Mouse (Mus musculus) heart, embryonic 10.5 days (tissue): ENCODE data around the gene Sucnr1. TPM values are rescaled to one million over a fixed set of nuclear protein-coding genes. Genes with fewer than 3 reads are reported as not detected.
"Not testable (repeated sequence)": the region's sequence is repeated elsewhere in the genome, so short reads cannot be mapped to it uniquely, and the experiment has no call there.

Experiments
- DNase-seq: peaks from one replicate; pipeline ENCODE4 v3.0.0-alpha.2; 2017; ENCODE audit warnings: low spot score
- H3K27ac ChIP-seq: fragments of 300-500 bp; sonication (generic); 2 replicates; pipeline ENCODE4 v1.5.1; 2016; ENCODE audit warnings: mild to moderate bottlenecking
- H3K27me3 ChIP-seq: fragments of 300-500 bp; sonication (generic); 2 replicates; pipeline ENCODE4 v1.6.1; 2016; ENCODE audit warnings: mild to moderate bottlenecking; ENCODE audit not compliant: poor library complexity, insufficient read depth, severe bottlenecking
- H3K36me3 ChIP-seq: fragments of 300-500 bp; sonication (generic); 2 replicates; pipeline ENCODE4 v1.6.1; 2016; ENCODE audit warnings: mild to moderate bottlenecking, moderate library complexity
- H3K4me1 ChIP-seq: fragments of 300-500 bp; sonication (generic); 2 replicates; pipeline ENCODE4 v1.6.1; 2016; ENCODE audit warnings: mild to moderate bottlenecking
- H3K4me3 ChIP-seq: fragments of 300-500 bp; sonication (generic); 2 replicates; pipeline ENCODE4 v1.5.1; 2016; ENCODE audit warnings: mild to moderate bottlenecking, moderate library complexity
- H3K9me3 ChIP-seq: fragments of 300-500 bp; sonication (generic); 2 replicates; pipeline ENCODE4 v1.6.1; 2016; ENCODE audit warnings: mild to moderate bottlenecking, moderate library complexity
- WGBS: fragments of 180-500 bp; shearing (Covaris S2); methylation state at CpG from one replicate; pipeline ENCODE4 v1.1.7; 2016; 5-methylcytosine and 5-hydroxymethylcytosine counted together
- polyA plus RNA-seq: library from polyadenylated mRNA; unstranded; fragments of >200 nt; fragmentation: Nextera tagmentation; extraction: Ambion mirVana; gene quantifications from 2 replicates; pipeline ENCODE4 v1.2.1, GENCODE M21; 2016

The Sucnr1 gene
- polyA plus RNA-seq, 1 experiment from 2014 or later, result not detected

DNA sequence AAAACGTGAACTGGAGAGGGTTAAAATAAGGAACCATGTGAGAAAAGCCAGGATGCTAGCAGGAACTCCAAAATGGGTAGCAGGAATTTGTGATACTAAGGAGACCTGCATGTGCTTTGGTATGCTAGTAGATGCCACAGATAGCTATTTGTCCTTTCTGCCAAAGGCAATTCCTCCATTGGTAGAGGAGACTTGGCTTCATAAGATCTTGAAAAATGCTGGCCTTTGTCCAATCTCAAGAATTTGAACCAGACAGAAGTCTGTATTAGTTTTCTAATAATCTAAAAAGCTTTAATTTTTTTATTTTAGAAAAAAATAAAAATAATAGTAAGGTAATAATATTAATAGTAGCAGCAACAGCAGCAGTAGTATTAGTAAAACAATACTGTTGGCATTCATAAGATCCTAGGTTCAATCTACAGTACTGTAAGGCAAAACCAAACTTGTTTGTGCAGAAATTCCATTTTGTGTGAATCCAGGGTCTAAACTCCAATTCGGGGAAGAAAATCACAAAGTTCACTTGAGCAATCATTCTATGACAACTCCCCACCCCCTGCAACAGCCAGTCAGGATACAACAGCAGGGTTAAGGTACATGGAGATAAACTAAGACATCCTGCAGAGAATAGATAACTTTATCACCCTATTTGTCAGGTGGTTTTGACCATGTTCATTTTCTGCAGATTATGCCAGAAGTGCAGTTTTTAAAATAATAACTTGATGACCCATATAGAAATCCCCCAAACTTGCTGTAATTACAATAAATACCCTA, 12.9 kb downstream of the Sucnr1 start:
- H3K27ac ChIP-seq, result no peak overlapping the region
- H3K4me3 ChIP-seq, result no peak overlapping the region
- WGBS, result 41% methylated on average over 2 of the region's 2 CpGs
- DNase-seq, result no peak
- no peaks in the 10 kb centered on the region for H3K9me3 ChIP-seq
- H3K36me3 ChIP-seq, result no peaks in the 10 kb centered on the region
- H3K27me3 ChIP-seq, result no peaks in the 10 kb centered on the region
- no peaks in the 10 kb centered on the region for H3K4me1 ChIP-seq

DNA sequence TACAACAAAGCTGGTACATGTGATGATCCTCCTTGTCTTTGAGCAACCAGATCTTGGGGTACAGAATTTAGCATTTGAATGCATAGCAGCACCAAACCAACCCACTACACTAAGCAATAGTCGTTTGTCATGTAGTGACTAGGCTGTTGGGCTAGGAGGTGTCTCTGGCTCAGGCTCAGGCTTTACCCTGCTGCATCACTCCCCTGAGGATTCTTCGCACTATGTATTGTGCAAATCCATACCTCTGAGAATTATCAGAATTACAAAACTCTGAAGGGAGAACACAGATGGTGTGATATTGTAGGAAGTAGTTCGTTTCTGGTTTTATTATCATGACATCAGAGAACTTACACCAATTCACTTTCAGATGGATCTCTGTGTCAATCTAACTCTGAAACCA, 15.3 kb downstream of the Sucnr1 start:
- H3K27ac ChIP-seq, result no peak overlapping the region
- H3K36me3 ChIP-seq, result no peaks in the 10 kb centered on the region
- WGBS, result 82% methylated on average over 3 of the region's 3 CpGs
- no peaks in the 10 kb centered on the region for H3K27me3 ChIP-seq
- DNase-seq, result no peak
- no peak overlapping the region for H3K4me3 ChIP-seq
- H3K4me1 ChIP-seq, result no peaks in the 10 kb centered on the region
- no peaks in the 10 kb centered on the region for H3K9me3 ChIP-seq

DNA sequence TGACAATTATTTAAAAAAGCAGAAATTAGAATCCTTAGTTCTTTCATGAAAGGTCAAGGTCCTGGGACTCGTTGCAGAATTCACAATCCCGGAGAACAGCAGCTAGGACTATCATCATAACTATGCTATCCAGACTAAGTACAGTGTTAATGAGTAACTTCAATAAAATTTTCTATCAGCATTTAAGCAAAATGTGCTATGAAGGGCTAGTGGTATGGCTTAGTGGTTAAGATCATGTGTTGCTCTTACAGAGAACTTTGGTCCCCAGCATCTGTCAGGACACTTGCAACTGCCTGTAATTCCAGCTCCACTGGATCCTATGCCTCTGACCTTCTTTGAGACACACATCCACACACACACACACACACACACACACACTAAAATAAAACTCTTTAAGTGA, 15.8 kb downstream of the Sucnr1 start:
- no peak overlapping the region for H3K27ac ChIP-seq
- WGBS, result 79% methylated on average over 2 of the region's 2 CpGs
- H3K36me3 ChIP-seq, result no peaks in the 10 kb centered on the region
- no peak for DNase-seq
- no peaks in the 10 kb centered on the region for H3K9me3 ChIP-seq
- H3K27me3 ChIP-seq, result no peaks in the 10 kb centered on the region
- H3K4me3 ChIP-seq, result no peak overlapping the region
- no peaks in the 10 kb centered on the region for H3K4me1 ChIP-seq

DNA sequence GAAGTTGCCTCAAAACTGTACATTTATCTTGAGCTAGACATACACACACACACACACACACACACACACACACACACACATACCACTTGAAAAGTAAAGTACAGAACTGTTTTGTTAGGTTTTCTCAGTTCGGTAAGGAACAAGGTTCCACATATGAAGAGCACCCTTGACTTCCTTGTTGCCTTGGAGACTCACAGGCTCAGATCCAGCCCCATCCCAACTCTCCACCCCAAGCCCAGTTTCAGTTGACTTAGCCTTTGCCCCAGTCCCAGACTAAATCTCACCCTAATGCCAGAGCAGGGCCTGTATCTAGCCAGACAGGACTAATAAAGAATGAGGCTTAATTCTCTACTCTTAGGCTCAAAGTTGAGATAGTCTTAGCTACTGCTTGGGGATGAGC, 16.9 kb downstream of the Sucnr1 start:
- H3K27me3 ChIP-seq, result no peaks in the 10 kb centered on the region
- 77% methylated on average over 1 of the region's 1 CpGs for WGBS
- H3K4me3 ChIP-seq, result no peak overlapping the region
- no peaks in the 10 kb centered on the region for H3K9me3 ChIP-seq
- H3K36me3 ChIP-seq, result no peaks in the 10 kb centered on the region
- no peak overlapping the region for H3K27ac ChIP-seq
- H3K4me1 ChIP-seq, result no peaks in the 10 kb centered on the region
- DNase-seq, result no peak

DNA sequence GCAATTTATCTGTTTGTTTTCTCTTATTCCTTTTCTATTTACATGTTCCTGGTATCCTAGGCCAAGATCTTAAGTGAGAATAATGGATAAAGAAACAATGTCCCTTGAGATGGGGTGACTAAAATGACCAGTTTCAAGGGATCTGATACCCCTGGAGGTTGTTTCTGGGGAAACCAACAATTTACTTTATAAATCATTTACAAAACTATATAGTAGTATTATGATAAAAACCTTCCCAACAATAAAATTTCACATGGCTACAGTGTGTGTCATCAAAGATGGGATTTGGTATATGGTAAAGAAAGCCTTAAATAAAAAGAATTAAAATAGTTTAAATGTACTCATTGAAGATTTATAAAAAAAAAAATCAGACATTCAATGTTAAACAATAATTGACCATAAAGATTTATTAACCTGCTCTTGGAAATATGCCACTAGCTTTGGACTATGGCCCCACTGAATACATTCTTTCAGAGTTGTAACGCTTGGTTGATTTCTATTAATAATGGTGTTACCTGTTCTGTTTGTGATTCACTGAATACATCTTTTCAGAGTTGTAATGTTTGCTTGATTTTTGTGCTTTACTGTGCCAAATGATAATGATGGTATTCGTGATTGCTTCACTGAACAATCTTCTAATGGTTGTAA, 22.9 kb downstream of the Sucnr1 start:
- no peaks in the 10 kb centered on the region for H3K36me3 ChIP-seq
- no peak overlapping the region for H3K27ac ChIP-seq
- H3K4me1 ChIP-seq, result no peaks in the 10 kb centered on the region
- no peak overlapping the region for H3K4me3 ChIP-seq
- WGBS, result 86% methylated on average over 2 of the region's 2 CpGs
- H3K9me3 ChIP-seq, result no peaks in the 10 kb centered on the region
- DNase-seq, result no peak
- H3K27me3 ChIP-seq, result no peaks in the 10 kb centered on the region

DNA sequence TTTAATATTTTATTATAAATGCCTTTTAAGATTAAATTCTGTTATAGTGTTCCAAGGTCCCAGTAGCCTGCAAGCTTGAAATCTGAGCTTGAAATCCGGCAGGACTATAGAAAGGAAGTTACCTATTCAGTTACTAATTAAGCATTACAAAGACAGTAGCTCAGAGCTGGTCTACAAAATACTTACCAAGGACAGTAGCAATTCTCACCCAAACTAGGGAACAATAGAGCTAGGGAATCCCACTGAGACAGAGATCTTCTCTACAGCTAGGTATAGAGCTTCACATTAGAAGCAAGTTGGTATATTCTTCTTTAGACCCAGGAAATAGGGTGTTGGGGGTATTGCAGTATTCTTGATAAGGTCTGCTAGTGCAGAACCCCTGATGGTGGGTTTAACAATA, 24.8 kb downstream of the Sucnr1 start:
- 74% methylated on average over 1 of the region's 1 CpGs for WGBS
- not testable (repeated sequence) for H3K36me3 ChIP-seq, H3K4me3 ChIP-seq, H3K4me1 ChIP-seq, DNase-seq, H3K27ac ChIP-seq, H3K9me3 ChIP-seq, H3K27me3 ChIP-seq

DNA sequence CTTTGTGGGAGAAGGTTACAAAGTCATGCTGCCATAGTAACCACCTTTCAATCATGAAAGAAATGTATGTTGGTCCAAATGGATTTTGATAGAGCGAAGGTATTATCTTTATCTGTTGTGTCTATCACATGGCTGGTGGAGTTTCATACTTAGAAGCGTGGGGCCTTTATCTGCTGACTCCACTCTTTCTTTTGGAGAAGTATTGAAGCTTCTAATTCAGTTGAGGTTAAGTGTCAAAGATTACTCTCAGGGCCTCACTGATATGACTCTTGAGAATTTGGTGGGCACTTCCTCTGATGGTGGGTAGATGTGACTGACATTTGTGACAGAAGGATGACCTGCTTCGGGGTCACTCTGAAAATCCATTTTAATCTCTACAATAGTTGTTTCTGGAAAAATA, 26.1 kb downstream of the Sucnr1 start:
- 75% methylated on average over 3 of the region's 3 CpGs for whole genome bisulfite sequencing
- Histone ChIP-seq H3K9me3 (no peaks in the 10 kb centered on the region), H3K4me3 (no peak overlapping the region)

DNA sequence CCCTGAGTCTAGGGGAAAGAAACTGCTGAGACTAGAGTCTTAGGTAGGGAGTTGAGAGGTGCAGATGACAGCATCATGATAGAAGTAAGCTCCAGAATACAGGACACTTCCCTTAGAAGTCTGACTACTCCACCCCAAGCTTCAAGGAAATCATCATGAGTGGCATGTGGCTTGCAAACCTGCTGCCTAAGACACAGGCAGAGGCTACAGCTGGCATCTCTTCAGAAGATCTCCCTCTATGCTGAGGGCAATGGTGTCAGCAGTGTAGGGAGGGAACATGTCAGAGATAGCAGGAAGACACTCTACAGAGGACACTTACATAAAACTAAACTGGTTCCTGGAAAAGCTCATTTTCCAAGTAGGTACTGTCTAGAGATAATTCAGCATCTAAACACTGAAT, 27.1 kb downstream of the Sucnr1 start:
- no peak overlapping the region for H3K27ac ChIP-seq
- no peak for DNase-seq
- no peaks in the 10 kb centered on the region for H3K36me3 ChIP-seq
- no peaks in the 10 kb centered on the region for H3K9me3 ChIP-seq
- no peaks in the 10 kb centered on the region for H3K27me3 ChIP-seq
- H3K4me3 ChIP-seq, result no peak overlapping the region
- no peaks in the 10 kb centered on the region for H3K4me1 ChIP-seq

More for the DNA sequence above, 26.1 kb downstream of the Sucnr1 start:
- no peak for DNase-seq
- no peaks in the 10 kb centered on the region for H3K4me1 ChIP-seq
- no peaks in the 10 kb centered on the region for H3K27me3 ChIP-seq
- no peaks in the 10 kb centered on the region for H3K36me3 ChIP-seq
- H3K27ac ChIP-seq, result no peak overlapping the region

DNA sequence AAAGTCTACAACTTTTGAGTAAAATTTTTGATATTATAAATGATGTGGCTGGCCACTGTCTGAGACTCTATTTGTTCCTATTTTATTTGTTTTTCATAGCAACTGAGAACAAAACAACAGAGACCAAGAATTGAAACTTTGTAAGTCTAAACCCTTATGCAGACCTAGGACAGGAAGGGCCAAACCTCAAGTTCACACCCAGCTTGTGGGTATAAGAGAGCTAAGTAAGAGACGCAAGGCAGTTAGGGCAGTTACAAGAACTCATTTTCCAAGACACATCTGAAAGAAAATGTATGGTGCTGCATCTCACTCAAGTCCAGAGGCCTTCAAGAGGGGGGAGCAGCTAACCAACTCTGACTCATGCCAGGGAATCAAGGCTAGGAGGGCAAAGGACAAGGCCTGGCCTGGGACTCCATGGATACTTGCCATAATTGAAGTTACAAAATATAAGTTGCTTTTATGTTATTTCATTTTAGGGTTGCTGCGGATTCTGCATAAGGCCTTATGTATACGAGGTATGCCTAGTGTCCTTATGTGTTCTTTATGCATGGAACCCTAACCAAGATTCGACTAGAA, 29.6 kb downstream of the Sucnr1 start:
- no peak overlapping the region for H3K27ac ChIP-seq
- H3K27me3 ChIP-seq, result no peaks in the 10 kb centered on the region
- no peaks in the 10 kb centered on the region for H3K36me3 ChIP-seq
- DNase-seq, result no peak
- H3K4me3 ChIP-seq, result no peak overlapping the region
- 83% methylated on average over 4 of the region's 4 CpGs for WGBS
- H3K4me1 ChIP-seq, result no peaks in the 10 kb centered on the region
- H3K9me3 ChIP-seq, result no peaks in the 10 kb centered on the region

DNA sequence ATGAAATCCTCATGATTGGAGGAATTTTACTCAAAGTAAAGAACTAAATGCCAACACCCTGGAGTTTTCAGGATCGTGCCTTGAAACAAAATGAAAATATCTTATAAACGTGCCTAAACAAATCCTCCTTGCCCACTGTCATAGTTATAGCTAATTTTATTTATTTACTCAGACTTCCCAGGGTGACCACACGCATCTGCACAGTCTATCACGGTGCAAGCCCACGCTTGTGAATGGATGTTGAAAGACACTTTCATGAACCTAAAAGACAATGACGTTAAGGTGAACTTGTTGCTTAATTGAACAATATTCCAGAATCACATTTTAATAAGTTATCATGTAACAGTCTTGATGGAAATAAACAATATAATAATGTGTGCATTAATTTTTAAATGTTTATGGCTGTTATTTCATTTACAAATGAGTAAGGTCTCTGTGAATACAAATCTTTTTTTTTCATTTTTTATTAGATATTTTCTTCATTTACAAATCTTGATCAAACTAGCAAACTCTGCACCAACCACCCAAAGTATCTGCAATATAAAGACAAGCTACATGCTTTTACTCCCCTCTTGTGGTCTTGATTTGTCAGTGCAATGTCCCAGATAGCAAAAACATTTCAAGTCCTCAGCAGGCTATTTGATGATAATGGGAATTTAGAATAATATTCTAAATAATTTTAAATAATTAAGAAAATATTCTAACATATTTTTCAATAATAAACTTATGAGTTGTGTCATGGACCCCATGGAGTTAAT, 30.4 kb downstream of the Sucnr1 start:
- no peak for DNase-seq
- H3K4me1 ChIP-seq, result no peaks in the 10 kb centered on the region
- H3K27me3 ChIP-seq, result no peaks in the 10 kb centered on the region
- H3K27ac ChIP-seq, result no peak overlapping the region
- H3K9me3 ChIP-seq, result no peaks in the 10 kb centered on the region
- H3K4me3 ChIP-seq, result no peak overlapping the region
- H3K36me3 ChIP-seq, result no peaks in the 10 kb centered on the region
- 74% methylated on average over 6 of the region's 6 CpGs for WGBS

DNA sequence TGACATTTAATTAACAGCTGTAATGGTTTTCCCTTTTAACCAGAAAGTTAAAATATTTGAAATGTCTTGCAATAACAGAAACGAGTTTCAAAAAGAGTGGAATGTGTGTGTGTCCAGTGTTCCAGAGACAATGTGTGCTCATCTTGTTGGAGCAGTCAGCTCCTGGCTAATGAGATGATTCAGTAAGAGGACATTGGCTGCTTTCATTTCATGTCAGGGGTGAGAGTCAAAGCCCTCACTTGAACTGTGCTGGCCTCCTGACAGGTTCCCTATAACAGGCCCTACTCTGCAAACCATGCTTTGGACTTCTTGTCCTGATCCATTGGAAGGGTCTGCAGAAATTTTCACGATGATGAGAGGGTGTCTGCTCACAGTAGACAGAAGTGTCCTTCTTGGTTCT, 32.9 kb downstream of the Sucnr1 start:
- 53% methylated on average over 2 of the region's 2 CpGs for WGBS
- Histone ChIP-seq H3K4me1 (no peaks in the 10 kb centered on the region), H3K27me3 (no peaks in the 10 kb centered on the region), H3K4me3 (no peak overlapping the region), H3K27ac (no peak overlapping the region), H3K36me3 (no peaks in the 10 kb centered on the region), H3K9me3 (no peaks in the 10 kb centered on the region)
- DNase-seq, result no peak

DNA sequence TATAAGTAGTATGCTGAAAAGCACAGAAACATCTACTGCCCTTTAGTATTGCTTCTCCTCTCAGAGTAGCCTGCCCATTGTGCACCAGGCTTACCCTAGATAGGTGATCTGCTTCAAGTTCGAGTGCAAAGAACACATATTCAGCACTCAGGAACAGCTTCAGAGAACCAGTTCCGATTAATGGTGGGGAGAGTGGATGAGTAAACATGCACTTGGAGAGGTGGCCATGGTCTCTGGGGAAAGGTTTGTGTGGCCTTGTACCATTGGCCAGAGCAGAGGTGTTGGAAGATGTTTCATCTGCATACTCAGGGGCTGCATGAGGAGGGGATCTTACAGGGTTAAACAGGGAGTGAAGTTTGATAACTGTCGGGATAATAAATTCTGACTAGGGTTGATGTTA, 39.8 kb downstream of the Sucnr1 start:
- H3K36me3 ChIP-seq, result no peaks in the 10 kb centered on the region
- no peak overlapping the region for H3K4me3 ChIP-seq
- H3K9me3 ChIP-seq, result no peaks in the 10 kb centered on the region
- no peaks in the 10 kb centered on the region for H3K4me1 ChIP-seq
- no peak for DNase-seq
- H3K27ac ChIP-seq, result no peak overlapping the region
- WGBS, result 76% methylated on average over 3 of the region's 3 CpGs
- no peaks in the 10 kb centered on the region for H3K27me3 ChIP-seq
